ENCODE assay signal across 29 mouse cellular contexts in genomic region chr6:107708185-107708584, GRCm38 (mm10).
DNase-seq lines count a peak whose midpoint lies in the region; ATAC-seq lines count a peak whose summit lies in the region.
"Had no signal": no experiment of that assay in that cellular context is flagged by ENCODE, and none has a peak within 500 bp of the region (broad histone marks: within the 10 kb centered on the region; RNA-seq: fewer than 3 reads in every experiment).

No protein-coding gene starts in this region.

- no peak overlapping the region for H3K9ac ChIP-seq in intestine, embryonic 16.5 days (ENCODE audit: low read depth, low read length)
- H3K9ac ChIP-seq in intestine, embryonic 15.5 days: no peak overlapping the region
- H3K9ac ChIP-seq in limb, embryonic 12.5 days (replicated peaks): no peak overlapping the region
- no peak overlapping the region for H3K9ac ChIP-seq in limb, embryonic 13.5 days
- H3K9ac ChIP-seq: heart, embryonic 12.5 days; hindbrain, embryonic 13.5 days; liver, embryonic 13.5 days; neural tube, embryonic 15.5 days had no signal

- no peaks in the 10 kb centered on the region for H3K36me3 ChIP-seq in intestine, embryonic 16.5 days (ENCODE audit: control insufficient read depth, insufficient read depth, low read length)
- no peaks in the 10 kb centered on the region for H3K36me3 ChIP-seq in intestine, embryonic 15.5 days
- H3K36me3 ChIP-seq in limb, embryonic 12.5 days: no peaks in the 10 kb centered on the region
- no peaks in the 10 kb centered on the region for H3K36me3 ChIP-seq in limb, embryonic 10.5 days
- H3K36me3 ChIP-seq in limb, embryonic 13.5 days: no peaks in the 10 kb centered on the region
- H3K36me3 ChIP-seq: heart, embryonic 12.5 days; hindbrain, embryonic 13.5 days; liver, embryonic 13.5 days; neural tube, embryonic 15.5 days had no signal

- no peaks in the 10 kb centered on the region for H3K27me3 ChIP-seq in intestine, embryonic 16.5 days (replicated peaks; ENCODE audit: control insufficient read depth, insufficient read depth, low read length)
- no peaks in the 10 kb centered on the region for H3K27me3 ChIP-seq in intestine, embryonic 15.5 days (replicated peaks)
- no peaks in the 10 kb centered on the region for H3K27me3 ChIP-seq in limb, embryonic 12.5 days
- no peaks in the 10 kb centered on the region for H3K27me3 ChIP-seq in limb, embryonic 10.5 days (ENCODE audit: low read depth, poor library complexity, severe bottlenecking)
- no peaks in the 10 kb centered on the region for H3K27me3 ChIP-seq in limb, embryonic 13.5 days
- H3K27me3 ChIP-seq: heart, embryonic 12.5 days; hindbrain, embryonic 13.5 days; liver, embryonic 13.5 days; neural tube, embryonic 15.5 days had no signal

- no peak overlapping the region for H3K4me2 ChIP-seq in intestine, embryonic 16.5 days (ENCODE audit: low read depth, low read length)
- H3K4me2 ChIP-seq in intestine, embryonic 15.5 days (replicated peaks): no peak overlapping the region
- no peak overlapping the region for H3K4me2 ChIP-seq in limb, embryonic 12.5 days
- H3K4me2 ChIP-seq in limb, embryonic 13.5 days (replicated peaks): no peak overlapping the region
- H3K4me2 ChIP-seq: heart, embryonic 12.5 days; hindbrain, embryonic 13.5 days; liver, embryonic 13.5 days; neural tube, embryonic 15.5 days had no signal

- no peak overlapping the region for H3K4me3 ChIP-seq in intestine, embryonic 16.5 days (ENCODE audit: low read length)
- no peak overlapping the region for H3K4me3 ChIP-seq in intestine, embryonic 15.5 days (replicated peaks)
- H3K4me3 ChIP-seq in limb, embryonic 12.5 days (replicated peaks): no peak overlapping the region
- H3K4me3 ChIP-seq in limb, embryonic 10.5 days: no peak overlapping the region
- H3K4me3 ChIP-seq in limb, embryonic 13.5 days: no peak overlapping the region
- H3K4me3 ChIP-seq: heart, adult 2 months; heart, embryonic 12.5 days; hindbrain, embryonic 13.5 days; liver, embryonic 13.5 days; neural tube, embryonic 15.5 days had no signal

- no peaks in the 10 kb centered on the region for H3K9me3 ChIP-seq in intestine, embryonic 16.5 days (ENCODE audit: control insufficient read depth, low read length)
- H3K9me3 ChIP-seq in intestine, embryonic 15.5 days: no peaks in the 10 kb centered on the region
- no peaks in the 10 kb centered on the region for H3K9me3 ChIP-seq in limb, embryonic 12.5 days
- H3K9me3 ChIP-seq in limb, embryonic 10.5 days (replicated peaks): no peaks in the 10 kb centered on the region
- H3K9me3 ChIP-seq in limb, embryonic 13.5 days: no peaks in the 10 kb centered on the region
- H3K9me3 ChIP-seq: heart, embryonic 12.5 days; hindbrain, embryonic 13.5 days; liver, embryonic 13.5 days; neural tube, embryonic 15.5 days had no signal

- H3K27ac ChIP-seq in intestine, embryonic 16.5 days (ENCODE audit: low read length): no peak overlapping the region
- no peak overlapping the region for H3K27ac ChIP-seq in intestine, embryonic 15.5 days
- H3K27ac ChIP-seq in limb, embryonic 12.5 days: no peak overlapping the region
- H3K27ac ChIP-seq in limb, embryonic 10.5 days: no peak overlapping the region
- H3K27ac ChIP-seq in limb, embryonic 13.5 days: no peak overlapping the region
- H3K27ac ChIP-seq: heart, adult 2 months; hindbrain, embryonic 13.5 days; liver, embryonic 13.5 days; neural tube, embryonic 15.5 days; stomach, postnatal 0 days had no signal

- ATAC-seq in intestine, embryonic 16.5 days: peak; percentile 80
- ATAC-seq in intestine, embryonic 15.5 days: no peak
- peak; percentile 31; the same call in 1 of the 2 replicates for ATAC-seq in limb, embryonic 12.5 days (ENCODE audit: insufficient number of reproducible peaks, insufficient read depth, low FRiP score, low TSS enrichment, low read depth)
- ATAC-seq in limb, embryonic 13.5 days (ENCODE audit: low FRiP score, low read depth): peak; percentile 38; the same call in 1 of the 2 replicates
- ATAC-seq: forebrain, embryonic 16.5 days; lung, postnatal 0 days had no signal

- 62% methylated on average over 2 of the region's 2 CpGs for WGBS in intestine, embryonic 16.5 days
- 77% methylated on average over 2 of the region's 2 CpGs for WGBS in intestine, embryonic 15.5 days
- 42% methylated on average over 2 of the region's 2 CpGs for WGBS in limb, embryonic 12.5 days
- 77% methylated on average over 2 of the region's 2 CpGs for WGBS in limb, embryonic 10.5 days
- WGBS in limb, embryonic 13.5 days: 32% methylated on average over 2 of the region's 2 CpGs

- no peaks in the 10 kb centered on the region for H3K4me1 ChIP-seq in intestine, embryonic 16.5 days (ENCODE audit: control insufficient read depth, insufficient read depth, low read length)
- H3K4me1 ChIP-seq in intestine, embryonic 15.5 days (replicated peaks): no peaks in the 10 kb centered on the region
- H3K4me1 ChIP-seq in limb, embryonic 12.5 days (replicated peaks): no peaks in the 10 kb centered on the region
- H3K4me1 ChIP-seq in limb, embryonic 10.5 days: peaks cover 6% of the 10 kb centered on the region; the same call in 1 of the 2 replicates
- no peaks in the 10 kb centered on the region for H3K4me1 ChIP-seq in limb, embryonic 13.5 days
- H3K4me1 ChIP-seq: heart, embryonic 12.5 days; liver, embryonic 13.5 days had no signal

- DNase-seq in limb, embryonic 10.5 days (ENCODE audit: low spot score): no peak
- no peak for DNase-seq in adrenal gland, postnatal 4 days (ENCODE audit: low spot score in 2 of 2)
- DNase-seq in spleen, adult 12 weeks (ENCODE audit: low spot score): no peak
- DNase-seq: adrenal gland, postnatal 25 days; B cell, adult 2 months; cerebellum, adult 18-20 months; cerebellum, postnatal 10 days; heart, adult 2 months; heart, postnatal 4 days; kidney, adult 18-20 months; layer of hippocampus, adult 9-11 months; liver, embryonic 13.5 days; lung, adult 18-20 months; lung, postnatal 4 days; midbrain, embryonic 14.5 days; retina, postnatal 1 day; right cerebral cortex, postnatal 14 days; thymus, adult 18-20 months; thymus, postnatal 25 days had no signal
